Mouse (Mus musculus) CH12.LX (cell line): ENCODE results near the gene Phf5a. TPM values are rescaled to one million over a fixed set of nuclear protein-coding genes. Genes with fewer than 3 reads are reported as not detected.
A peak's percentile ranks its signal among the peaks of the same experiment; 100 is the strongest.

Source experiments
- DNase-seq: peaks from one replicate; pipeline ENCODE4 v3.0.0-alpha.2; 2013; ENCODE audit errors: extremely low read depth
- H3K27ac ChIP-seq: 2 replicates; pipeline ENCODE4 v1.5.1; 2012; ENCODE audit warnings: low read depth, mild to moderate bottlenecking, control low read depth, moderate library complexity; ENCODE audit not compliant: insufficient read depth
- H3K27me3 ChIP-seq: replicated peaks from 2 replicates; pipeline ENCODE3; 2012; ENCODE audit warnings: inconsistent platforms
- H3K36me3 ChIP-seq, 2 experiments: replicated peaks in 1 of 2; 2 replicates each; pipeline versions ENCODE3 to v1.6.1; 2012; ENCODE audit warnings: inconsistent platforms in 1 of 2, low read length in 1 of 2, mild to moderate bottlenecking in 1 of 2, mixed read lengths in 1 of 2, moderate library complexity in 1 of 2; ENCODE audit not compliant: control insufficient read depth in 1 of 2, insufficient read depth in 1 of 2
- H3K4me1 ChIP-seq, 2 experiments: 2 replicates each; pipeline ENCODE4 v1.6.1; 2012; ENCODE audit warnings: inconsistent platforms in 1 of 2, moderate library complexity in 1 of 2; ENCODE audit not compliant: insufficient read depth in 2 of 2, control insufficient read depth in 1 of 2
- H3K4me2 ChIP-seq: 2 replicates; pipeline ENCODE4 v1.6.1; 2012; ENCODE audit warnings: low read depth, mild to moderate bottlenecking, control low read depth; ENCODE audit not compliant: poor library complexity, insufficient read depth, severe bottlenecking
- H3K4me3 ChIP-seq, 3 experiments: fragments of 150-350 bp in 1 of 3; sonication (generic) in 1 of 3; replicated peaks in 1 of 3; 2 replicates each; pipeline versions ENCODE3 to v1.5.1; 2011 to 2012; ENCODE audit warnings: low read depth in 2 of 3, low read length in 2 of 3, mild to moderate bottlenecking in 2 of 3, moderate library complexity in 2 of 3, control low read depth in 1 of 3, improper control_type of control experiment in 1 of 3, inconsistent platforms in 1 of 3, mixed read lengths in 1 of 3; ENCODE audit not compliant: poor library complexity in 1 of 3
- H3K79me2 ChIP-seq: replicated peaks from 2 replicates; pipeline ENCODE4 v1.6.1; 2012; ENCODE audit warnings: mild to moderate bottlenecking, moderate library complexity; ENCODE audit not compliant: control insufficient read depth, poor library complexity, insufficient read depth, severe bottlenecking; ENCODE audit errors: extremely low read depth
- H3K9ac ChIP-seq: 2 replicates; pipeline ENCODE4 v1.6.1; 2012; ENCODE audit warnings: low read depth, mild to moderate bottlenecking, control low read depth, moderate library complexity; ENCODE audit not compliant: insufficient read depth
- H3K9me3 ChIP-seq: replicated peaks from 2 replicates; pipeline ENCODE3; 2012; ENCODE audit warnings: low read length, inconsistent platforms, mixed read lengths
- BHLHE40 ChIP-seq: IDR thresholded peaks from 2 replicates; pipeline ENCODE4 v1.6.1; 2011; ENCODE audit warnings: mild to moderate bottlenecking, low read depth, low read length, improper control_type of control experiment
- CHD1 ChIP-seq: IDR thresholded peaks from 2 replicates; pipeline ENCODE4 v1.6.1; 2012; ENCODE audit warnings: low read depth, low read length, improper control_type of control experiment, inconsistent platforms
- CHD2 ChIP-seq: IDR thresholded peaks from 2 replicates; pipeline ENCODE4 v1.6.1; 2011; ENCODE audit warnings: low read length, improper control_type of control experiment
- ELF1 ChIP-seq: IDR thresholded peaks from 2 replicates; pipeline ENCODE4 v1.6.1; 2014; ENCODE audit warnings: low read depth, mild to moderate bottlenecking, inconsistent platforms, low read length, improper control_type of control experiment
- EP300 ChIP-seq: IDR thresholded peaks from 2 replicates; pipeline ENCODE4 v1.6.1; 2011; ENCODE audit warnings: low read length, improper control_type of control experiment
- ETS1 ChIP-seq: conservative IDR thresholded peaks from 2 replicates; pipeline ENCODE4 v1.6.1; 2012; ENCODE audit warnings: low read depth, mild to moderate bottlenecking, inconsistent platforms, low read length, improper control_type of control experiment, moderate library complexity
- GABPA ChIP-seq: IDR thresholded peaks from 2 replicates; pipeline ENCODE4 v1.6.1; 2012; ENCODE audit warnings: low read depth, low read length, improper control_type of control experiment, inconsistent platforms; ENCODE audit not compliant: insufficient replicate concordance
- JUN ChIP-seq: IDR thresholded peaks from 2 replicates; pipeline ENCODE4 v1.6.1; 2011; ENCODE audit warnings: low read depth, mild to moderate bottlenecking, low read length, improper control_type of control experiment, moderate library complexity; ENCODE audit not compliant: insufficient read depth
- JUND ChIP-seq: conservative IDR thresholded peaks from 2 replicates; pipeline ENCODE4 v1.6.1; 2011; ENCODE audit warnings: low read depth, low read length, improper control_type of control experiment
- KAT2A ChIP-seq: IDR thresholded peaks from 2 replicates; pipeline ENCODE4 v1.6.1; 2012; ENCODE audit warnings: low read length, improper control_type of control experiment, inconsistent platforms; ENCODE audit not compliant: insufficient replicate concordance
- MAFK ChIP-seq: IDR thresholded peaks from 2 replicates; pipeline ENCODE4 v1.6.1; 2011; ENCODE audit warnings: low read length, improper control_type of control experiment; ENCODE audit not compliant: insufficient replicate concordance
- MAZ ChIP-seq: IDR thresholded peaks from 2 replicates; pipeline ENCODE4 v1.6.1; 2012; ENCODE audit warnings: low read depth, mild to moderate bottlenecking, inconsistent platforms, low read length, improper control_type of control experiment, moderate library complexity
- MYC ChIP-seq: IDR thresholded peaks from 2 replicates; pipeline ENCODE4 v1.6.1; 2011; ENCODE audit warnings: low read depth, mild to moderate bottlenecking, improper control_type of control experiment, low read length
- PAX5 ChIP-seq: IDR thresholded peaks from 2 replicates; pipeline ENCODE4 v1.6.1; 2012; ENCODE audit warnings: low read length, inconsistent platforms, mixed read lengths
- POLR2A ChIP-seq: IDR thresholded peaks from 2 replicates; pipeline ENCODE4 v1.6.1; 2011; ENCODE audit warnings: low read depth, mild to moderate bottlenecking, improper control_type of control experiment, low read length
- POLR2AphosphoS2 ChIP-seq: IDR thresholded peaks from 2 replicates; pipeline ENCODE4 v1.6.1; 2011; ENCODE audit warnings: low read depth, low read length, improper control_type of control experiment
- RAD21 ChIP-seq: IDR thresholded peaks from 2 replicates; pipeline ENCODE4 v1.6.1; 2011; ENCODE audit warnings: low read depth, mild to moderate bottlenecking, low read length, improper control_type of control experiment, moderate library complexity
- RCOR1 ChIP-seq: conservative IDR thresholded peaks from 2 replicates; pipeline ENCODE4 v1.6.1; 2012; ENCODE audit warnings: low read depth, mild to moderate bottlenecking, inconsistent platforms, low read length, improper control_type of control experiment
- SIN3A ChIP-seq: IDR thresholded peaks from 2 replicates; pipeline ENCODE4 v1.6.1; 2012; ENCODE audit warnings: low read length, improper control_type of control experiment, inconsistent platforms
- SMC3 ChIP-seq: IDR thresholded peaks from 2 replicates; pipeline ENCODE4 v1.6.1; 2011; ENCODE audit warnings: low read depth, low read length, improper control_type of control experiment
- TCF12 ChIP-seq: IDR thresholded peaks from 2 replicates; pipeline ENCODE4 v1.6.1; 2014; ENCODE audit warnings: low read depth, mild to moderate bottlenecking, inconsistent platforms, low read length, improper control_type of control experiment
- ZMIZ1 ChIP-seq: IDR thresholded peaks from 2 replicates; pipeline ENCODE4 v1.6.1; 2012; ENCODE audit warnings: low read depth, mild to moderate bottlenecking, inconsistent platforms, low read length, improper control_type of control experiment
- ZNF384 ChIP-seq: IDR thresholded peaks from 2 replicates; pipeline ENCODE4 v1.6.1; 2012; ENCODE audit warnings: low read depth, low read length, improper control_type of control experiment, inconsistent platforms
- dilution Hi-C: fragments of 300-500 bp; cut with MboI; formaldehyde crosslinking; loops from 2 replicates; pipeline ENCODE4 v1.14.3; 2020; ENCODE audit warnings: low sequenced_read_pairs; ENCODE audit not compliant: extremely low pct_unique_long_range_greater_than_20kb, extremely low pct_ligation_motif_present
- in situ Hi-C: fragments of 300-500 bp; cut with MboI; formaldehyde crosslinking; loops from 3 replicates; pipeline ENCODE4 v1.14.3; 2019; ENCODE audit warnings: low sequenced_read_pairs, low pct_ligation_motif_present, low pct_unique_long_range_greater_than_20kb, mixed read lengths
- polyA plus RNA-seq: library from polyadenylated mRNA; unstranded; fragments of >175 nt; gene quantifications from 2 replicates; pipeline ENCODE4 v1.2.1, GENCODE M21; 2012; ENCODE audit warnings: low read depth; ENCODE audit not compliant: insufficient read length
- total RNA-seq, 2 experiments: library from RNA; depleted of rRNA; stranded (reverse); fragments of 300-350 nt in 1 of 2; fragments of >200 nt in 1 of 2; gene quantifications; 2 replicates each; pipeline ENCODE4 v1.2.3; 2012 to 2014

Gene Phf5a
- total and polyA plus RNA-seq, 3 experiments, result 86.3 to 177 (median 116) TPM

- TF ChIP-seq BHLHE40, result peak; percentile 60
- TF ChIP-seq SIN3A, result peak; percentile 77
- no peak for TF ChIP-seq GABPA
- TF ChIP-seq ZMIZ1, result no peak
- no peak for TF ChIP-seq CHD1
- no peak; the same call in 1 of the 2 replicates for TF ChIP-seq ETS1
- TF ChIP-seq PAX5, result no peak
- no peak; the same call in 1 of the 2 replicates for TF ChIP-seq ELF1
- TF ChIP-seq SMC3, result peak; percentile 93
- TF ChIP-seq MAFK, result no peak
- no peak for TF ChIP-seq JUN
- TF ChIP-seq KAT2A, result no peak
- peak; percentile 51 for TF ChIP-seq JUND
- TF ChIP-seq POLR2A, result no peak
- peak; percentile 80 for TF ChIP-seq MAZ
- TF ChIP-seq POLR2AphosphoS2, result no peak
- no peak for TF ChIP-seq RCOR1
- peak; percentile 86 for TF ChIP-seq MYC
- peak; percentile 87 for TF ChIP-seq RAD21
Observed at GRCm38 (mm10) chr15:81831136-81831825, 40.4 kb downstream of the Phf5a start (continued).

DNA sequence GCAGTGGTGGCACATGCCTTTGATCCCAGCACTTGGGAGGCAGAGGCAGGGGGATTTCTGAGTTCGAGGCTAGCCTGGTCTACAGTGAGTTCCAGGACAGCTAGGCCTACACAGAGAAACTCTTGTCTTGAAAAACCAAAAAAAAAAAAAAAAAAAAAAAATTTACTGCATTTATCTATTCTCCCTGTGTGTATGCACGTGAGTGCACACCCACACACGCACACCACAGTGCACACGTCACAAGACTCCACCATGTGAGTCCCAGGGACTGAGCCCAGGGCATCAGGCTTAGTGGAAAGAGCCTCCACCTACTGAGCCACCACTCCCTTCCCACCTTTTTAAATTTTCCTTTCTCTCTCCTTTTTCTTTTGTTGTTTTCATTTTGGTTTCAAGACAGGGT is 41.2 kb downstream of the Phf5a start:
- DNase-seq, result no peak
- in situ Hi-C loops (loop anchor here (5.0 kb wide), 1 partner anchor 72 kb away; no protein-coding TSS in a partner anchor), dilution Hi-C loops (no loop called here)
- Histone ChIP-seq H3K79me2 (no peaks in the 10 kb centered on the region), H3K4me3 (no peak overlapping the region), H3K27me3 (no peaks in the 10 kb centered on the region), H3K9ac (no peak overlapping the region), H3K4me2 (no peak overlapping the region), H3K9me3 (no peaks in the 10 kb centered on the region), H3K36me3 (peaks cover 0 to 14% of the 10 kb centered on the region in 2 experiments), H3K27ac (no peak overlapping the region), H3K4me1 (peaks cover 21 to 55% of the 10 kb centered on the region in 2 experiments)
- TF ChIP-seq CHD2 (no peak), ZNF384 (0 out of 2 replicates have a peak, but pooled peaks have one; percentile 13), EP300 (no peak), GABPA (no peak), TCF12 (no peak)
